Mouse (Mus musculus) hindbrain, embryonic 11.5 days (tissue): Measurements from ENCODE around the gene Slc2a13. TPM values are rescaled to one million over a fixed set of nuclear protein-coding genes. Genes with fewer than 3 reads are reported as not detected.

Experiments used
- ATAC-seq: fragments of 200-750 bp; cut with Nextera tagmentation; 2 replicates; pipeline ENCODE4 v1.8.0; 2017; ENCODE audit warnings: mild to moderate bottlenecking, moderate TSS enrichment, moderate library complexity; ENCODE audit not compliant: low FRiP score
- DNase-seq: peaks from one replicate; pipeline ENCODE4 v3.0.0-alpha.2; 2015; ENCODE audit warnings: low spot score
- H3K27ac ChIP-seq: fragments of 300-500 bp; sonication (generic); 2 replicates; pipeline ENCODE4 v1.5.1; 2014; ENCODE audit warnings: mild to moderate bottlenecking, low read depth, low read length
- H3K27me3 ChIP-seq: fragments of 300-500 bp; sonication (generic); 2 replicates; pipeline ENCODE4 v1.6.1; 2014; ENCODE audit warnings: mild to moderate bottlenecking, low read length, moderate library complexity, mixed read lengths; ENCODE audit not compliant: control insufficient read depth, insufficient read depth
- H3K36me3 ChIP-seq: fragments of 300-500 bp; sonication (generic); 2 replicates; pipeline ENCODE4 v1.6.1; 2014; ENCODE audit warnings: mild to moderate bottlenecking, low read length, moderate library complexity, mixed read lengths; ENCODE audit not compliant: control insufficient read depth, insufficient read depth
- H3K4me1 ChIP-seq: fragments of 300-500 bp; sonication (generic); replicated peaks from 2 replicates; pipeline ENCODE4 v1.6.1; 2014; ENCODE audit warnings: low read length, mixed read lengths; ENCODE audit not compliant: control insufficient read depth, insufficient read depth
- H3K4me2 ChIP-seq: fragments of 300-500 bp; sonication (generic); replicated peaks from 2 replicates; pipeline ENCODE4 v1.6.1; 2014; ENCODE audit warnings: mild to moderate bottlenecking, low read depth, low read length
- H3K4me3 ChIP-seq: fragments of 300-500 bp; sonication (generic); 2 replicates; pipeline ENCODE4 v1.5.1; 2014; ENCODE audit warnings: low read depth, low read length
- H3K9ac ChIP-seq: fragments of 300-500 bp; sonication (generic); 2 replicates; pipeline ENCODE4 v1.6.1; 2014; ENCODE audit warnings: low read depth, low read length
- H3K9me3 ChIP-seq: fragments of 300-500 bp; sonication (generic); 2 replicates; pipeline ENCODE4 v1.6.1; 2016; ENCODE audit warnings: low read length; ENCODE audit not compliant: control insufficient read depth
- WGBS: fragments of 180-500 bp; shearing (Covaris S2); extraction: QIAGEN DNeasy Blood & Tissue Kit; methylation state at CpG from one replicate; pipeline ENCODE4 v1.1.7; 2014; 5-methylcytosine and 5-hydroxymethylcytosine counted together
- polyA plus RNA-seq: library from polyadenylated mRNA; unstranded; fragments of >200 nt; fragmentation: Nextera tagmentation; extraction: Ambion mirVana; gene quantifications from 2 replicates; pipeline ENCODE4 v1.2.1, GENCODE M21; 2014

Slc2a13 gene
- polyA plus RNA-seq, 1 experiment from 2014 or later, result 1.5 TPM

- WGBS, result 53% methylated on average over 5 of the region's 5 CpGs
- H3K27me3 ChIP-seq, result no peaks in the 10 kb centered on the region
- no peak overlapping the region for H3K4me2 ChIP-seq
- H3K4me3 ChIP-seq, result no peak overlapping the region
- H3K4me1 ChIP-seq, result no peaks in the 10 kb centered on the region
- no peak for ATAC-seq
- no peak for DNase-seq
- H3K36me3 ChIP-seq, result no peaks in the 10 kb centered on the region
- H3K9me3 ChIP-seq, result no peaks in the 10 kb centered on the region
- H3K9ac ChIP-seq, result no peak overlapping the region
- H3K27ac ChIP-seq, result no peak overlapping the region
Measured at GRCm38 (mm10) chr15:91374441-91374840, 198.6 kb downstream of the Slc2a13 start.

GRCm38 (mm10) chr15:91373203-91373584, 199.9 kb downstream of the Slc2a13 start:
- ATAC-seq (no peak), DNase-seq (no peak)
- Histone ChIP-seq H3K4me1 (no peaks in the 10 kb centered on the region), H3K4me2 (no peak overlapping the region), H3K4me3 (no peak overlapping the region), H3K9ac (no peak overlapping the region), H3K9me3 (no peaks in the 10 kb centered on the region), H3K36me3 (no peaks in the 10 kb centered on the region), H3K27me3 (no peaks in the 10 kb centered on the region), H3K27ac (no peak overlapping the region)
- WGBS, result 67% methylated on average over 7 of the region's 7 CpGs

GRCm38 (mm10) chr15:91372464-91373202, 200.4 kb downstream of the Slc2a13 start:
- H3K4me2 ChIP-seq, result no peak overlapping the region
- DNase-seq (no peak), ATAC-seq (no peak)
- no peak overlapping the region for H3K27ac ChIP-seq
- no peaks in the 10 kb centered on the region for H3K27me3 ChIP-seq
- H3K4me1 ChIP-seq, result no peaks in the 10 kb centered on the region
- H3K4me3 ChIP-seq, result no peak overlapping the region
- no peak overlapping the region for H3K9ac ChIP-seq
- H3K9me3 ChIP-seq, result no peaks in the 10 kb centered on the region
- 83% methylated on average over 9 of the region's 9 CpGs for WGBS
- H3K36me3 ChIP-seq, result no peaks in the 10 kb centered on the region

- H3K9ac ChIP-seq, result no peak overlapping the region
- H3K4me3 ChIP-seq, result no peak overlapping the region
- H3K27ac ChIP-seq, result no peak overlapping the region
- H3K36me3 ChIP-seq, result no peaks in the 10 kb centered on the region
- H3K4me1 ChIP-seq, result no peaks in the 10 kb centered on the region
- DNase-seq (no peak), ATAC-seq (no peak)
- no peak overlapping the region for H3K4me2 ChIP-seq
- no peaks in the 10 kb centered on the region for H3K9me3 ChIP-seq
- H3K27me3 ChIP-seq, result no peaks in the 10 kb centered on the region
- WGBS, result 72% methylated on average over 7 of the region's 7 CpGs
Measured at GRCm38 (mm10) chr15:91371859-91372394, 201.1 kb downstream of the Slc2a13 start.

GRCm38 (mm10) chr15:91369736-91370449, 203.2 kb downstream of the Slc2a13 start:
- Histone ChIP-seq H3K4me1 (no peaks in the 10 kb centered on the region), H3K9me3 (no peaks in the 10 kb centered on the region), H3K36me3 (no peaks in the 10 kb centered on the region), H3K4me3 (no peak overlapping the region), H3K4me2 (no peak overlapping the region), H3K27ac (no peak overlapping the region), H3K9ac (no peak overlapping the region), H3K27me3 (no peaks in the 10 kb centered on the region)
- ATAC-seq (no peak), DNase-seq (no peak)
- WGBS, result 83% methylated on average over 11 of the region's 11 CpGs

- Histone ChIP-seq H3K4me2 (no peak overlapping the region), H3K36me3 (no peaks in the 10 kb centered on the region), H3K27ac (no peak overlapping the region), H3K9ac (no peak overlapping the region), H3K4me1 (no peaks in the 10 kb centered on the region), H3K27me3 (no peaks in the 10 kb centered on the region), H3K9me3 (no peaks in the 10 kb centered on the region), H3K4me3 (no peak overlapping the region)
- no peak for DNase-seq
- ATAC-seq, result no peak
- WGBS, result 75% methylated on average over 2 of the region's 2 CpGs
Measured at GRCm38 (mm10) chr15:91360495-91360894, 212.6 kb downstream of the Slc2a13 start.

GRCm38 (mm10) chr15:91351006-91351405, 222.1 kb downstream of the Slc2a13 start:
- Histone ChIP-seq H3K4me1 (no peaks in the 10 kb centered on the region), H3K9ac (no peak overlapping the region), H3K4me2 (no peak overlapping the region), H3K9me3 (no peaks in the 10 kb centered on the region), H3K27me3 (no peaks in the 10 kb centered on the region), H3K36me3 (no peaks in the 10 kb centered on the region), H3K27ac (no peak overlapping the region), H3K4me3 (no peak overlapping the region)
- ATAC-seq (no peak), DNase-seq (no peak)
- WGBS, result 90% methylated on average over 7 of the region's 7 CpGs

- DNase-seq, result peak; percentile 7
Measured at GRCm38 (mm10) chr15:91338350-91338749, 234.7 kb downstream of the Slc2a13 start.

More at GRCm38 (mm10) chr15:91338350-91338749, 234.7 kb downstream of the Slc2a13 start:
- no peak for ATAC-seq
- WGBS, result 80% methylated on average over 1 of the region's 1 CpGs
- Histone ChIP-seq H3K27me3 (no peaks in the 10 kb centered on the region), H3K9ac (no peak overlapping the region), H3K36me3 (no peaks in the 10 kb centered on the region), H3K27ac (no peak overlapping the region), H3K4me2 (no peak overlapping the region), H3K9me3 (no peaks in the 10 kb centered on the region), H3K4me3 (no peak overlapping the region), H3K4me1 (no peaks in the 10 kb centered on the region)
